Mouse (Mus musculus): ENCODE results near the gene Mfap3.

DNA sequence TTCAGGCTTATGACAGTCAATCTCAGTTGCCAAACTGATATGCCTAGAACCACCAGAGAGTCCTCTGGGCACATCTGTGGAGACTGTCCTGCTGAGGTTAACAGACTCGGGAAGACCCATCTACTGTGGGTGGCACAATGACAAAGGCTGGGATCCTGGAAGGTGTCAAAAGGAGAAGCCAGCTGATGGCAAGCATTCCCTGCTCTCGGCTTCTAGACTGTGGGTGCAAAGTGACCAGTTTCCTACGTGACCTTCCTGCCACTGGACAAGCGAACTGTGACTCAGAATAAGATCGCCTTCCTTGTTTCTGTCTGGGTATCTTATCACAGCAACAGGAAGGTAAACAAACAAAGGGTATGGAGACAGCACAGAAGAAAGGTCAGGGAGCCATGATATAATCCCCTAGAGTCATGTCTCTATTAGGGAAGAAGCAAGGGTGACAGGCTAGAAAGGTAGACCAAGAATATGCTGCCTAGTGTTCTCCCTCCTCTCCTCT, 1.5 kb upstream of the Mfap3 start:
- no peak for TF ChIP-seq CTCF (IDR thresholded peaks at IDR 0.05; ENCODE audit: extremely low read depth, insufficient read depth, insufficient read length, insufficient replicate concordance)
- TF ChIP-seq POLR2A (IDR thresholded peaks at IDR 0.05; ENCODE audit: low read depth, low read length) = no peak
